20 mouse cellular contexts compared by ENCODE assay signal in the genomic region with DNA sequence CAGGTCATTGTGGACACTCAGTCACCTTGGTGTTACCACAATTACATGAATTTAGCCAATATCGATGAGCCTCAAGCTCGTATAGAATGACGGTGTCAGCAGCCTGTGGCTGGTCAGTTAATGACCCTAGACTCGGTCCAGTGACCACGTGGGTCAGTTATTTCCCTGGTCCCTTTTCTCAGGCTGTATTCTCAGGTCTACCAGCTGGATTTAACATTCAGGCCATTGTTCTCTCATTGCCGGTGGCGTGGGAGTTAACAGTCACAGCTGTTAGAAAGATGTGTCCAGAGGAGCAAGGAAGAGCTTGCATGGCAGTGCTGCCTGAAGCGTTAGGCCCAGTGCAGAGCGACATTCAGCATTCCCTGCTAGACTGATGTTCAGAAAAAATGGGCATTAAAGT. TPM values are rescaled to one million over a fixed set of nuclear protein-coding genes. Genes with fewer than 3 reads are reported as not detected.
A peak's percentile ranks its signal among the peaks of the same experiment; 100 is the strongest.
DNase-seq lines count a peak whose midpoint lies in the region; ATAC-seq lines count a peak whose summit lies in the region.
"Had no signal": no experiment of that assay in that cellular context is flagged by ENCODE, and none has a peak within 500 bp of the region (broad histone marks: within the 10 kb centered on the region; RNA-seq: fewer than 3 reads in every experiment).

No protein-coding gene starts in this region.

- H3K27ac ChIP-seq in heart, embryonic 12.5 days (ENCODE audit: poor library complexity, severe bottlenecking) = no peak overlapping the region
- H3K27ac ChIP-seq: embryonic facial prominence, embryonic 12.5 days; limb, embryonic 12.5 days; liver, embryonic 13.5 days; lung, embryonic 15.5 days had no signal

- H3K4me2 ChIP-seq in heart, embryonic 12.5 days = no peak overlapping the region
- H3K4me2 ChIP-seq: embryonic facial prominence, embryonic 12.5 days; limb, embryonic 12.5 days; liver, embryonic 13.5 days; lung, embryonic 15.5 days had no signal

- peak; percentile 96 for DNase-seq in heart, adult 11 months
- DNase-seq in kidney, adult 9 months = peak; percentile 22
- no peak for DNase-seq in kidney, adult 8-10 months
- peak; percentile 28 for DNase-seq in retina, embryonic 14.5 days (ENCODE audit: low spot score)
- no peak for DNase-seq in retina, postnatal 1 day
- DNase-seq in layer of hippocampus, postnatal 36 days = no peak
- DNase-seq: adrenal gland, postnatal 36 days; cerebellum, adult 18-20 months; cerebellum, postnatal 25 days; forebrain, postnatal 0 days; kidney, adult 11 months; layer of hippocampus, adult 9-11 months; liver, embryonic 13.5 days; lung, postnatal 4 days; thymus, postnatal 14 days had no signal

- no peak for ATAC-seq in heart, embryonic 12.5 days (ENCODE audit: insufficient number of reproducible peaks, low FRiP score)
- ATAC-seq: forebrain, postnatal 0 days; hindbrain, embryonic 16.5 days had no signal

- H3K4me3 ChIP-seq in heart, embryonic 12.5 days = no peak overlapping the region
- H3K4me3 ChIP-seq: embryonic facial prominence, embryonic 12.5 days; limb, embryonic 12.5 days; liver, embryonic 13.5 days; lung, embryonic 15.5 days had no signal

- no peaks in the 10 kb centered on the region for H3K36me3 ChIP-seq in heart, embryonic 12.5 days
- H3K36me3 ChIP-seq: liver, embryonic 13.5 days had no signal

- 82% methylated on average over 9 of the region's 9 CpGs for WGBS in heart, embryonic 12.5 days

- H3K27me3 ChIP-seq in heart, embryonic 12.5 days (replicated peaks) = no peaks in the 10 kb centered on the region
- H3K27me3 ChIP-seq: embryonic facial prominence, embryonic 12.5 days; limb, embryonic 12.5 days; liver, embryonic 13.5 days; lung, embryonic 15.5 days had no signal

- H3K9me3 ChIP-seq in heart, embryonic 12.5 days (replicated peaks) = no peaks in the 10 kb centered on the region
- H3K9me3 ChIP-seq: embryonic facial prominence, embryonic 12.5 days; limb, embryonic 12.5 days; liver, embryonic 13.5 days; lung, embryonic 15.5 days had no signal

- H3K9ac ChIP-seq in heart, embryonic 12.5 days = no peak overlapping the region
- H3K9ac ChIP-seq: embryonic facial prominence, embryonic 12.5 days; forebrain, postnatal 0 days; limb, embryonic 12.5 days; liver, embryonic 13.5 days; lung, embryonic 15.5 days had no signal

- H3K4me1 ChIP-seq in heart, embryonic 12.5 days (replicated peaks) = no peaks in the 10 kb centered on the region
- H3K4me1 ChIP-seq: liver, embryonic 13.5 days; lung, embryonic 15.5 days had no signal

RNA-seq across cellular contexts. Expression of a gene that starts 42.2 kb away (rescaled TPM):
- polyA plus RNA-seq in heart, embryonic 12.5 days (2016; fragmentation: Nextera tagmentation; extraction: Ambion mirVana) = 9.6 and 10.1 TPM in 2 replicates
- 10 to 100 TPM; 19.1 TPM for total RNA-seq in layer of hippocampus, postnatal 36 days (2021)

Comparison
In these comparisons a context has a peak if more than half of its experiments do, and no peak if none do; other contexts are left out.
1. DNase-seq: peak in heart, adult 11 months (single experiment), kidney, adult 9 months (single experiment) and retina, embryonic 14.5 days (single experiment); none in kidney, adult 8-10 months (0 of 2), retina, postnatal 1 day (single experiment) and layer of hippocampus, postnatal 36 days (0 of 2).